Mouse (Mus musculus): ENCODE results near the gene Rbfox3. TPM values are rescaled to one million over a fixed set of nuclear protein-coding genes. Genes with fewer than 3 reads are reported as not detected.

Gene Rbfox3
- total RNA-seq, 2 experiments from 2014 or later = 0.26 to 0.63 TPM

Small RNA genes lying within 50 kb of the gene (microRNA-seq; reads per million reads assigned to microRNA genes)
- gene Gm25040 = 0 reads per million in 2 experiments

Other genes starting within 250 kb of the Rbfox3 start
- gene Enpp7, start 76.6 kb upstream of the Rbfox3 start, total RNA-seq (2021) = not detected
- gene Cbx2, start 111.4 kb upstream of the Rbfox3 start, total RNA-seq (2021) = 1 to 10 TPM; 2.3 to 3.0 TPM
- gene Cbx8, start 129.4 kb upstream of the Rbfox3 start, total RNA-seq (2021) = 1 to 10 TPM; 2.3 to 4.7 TPM
- 1 to 10 TPM; 6.2 to 9.1 TPM for gene Cbx4, start 174.6 kb upstream of the Rbfox3 start, total RNA-seq (2021)